10 mouse cellular contexts compared by ENCODE assay signal in the genomic region with DNA sequence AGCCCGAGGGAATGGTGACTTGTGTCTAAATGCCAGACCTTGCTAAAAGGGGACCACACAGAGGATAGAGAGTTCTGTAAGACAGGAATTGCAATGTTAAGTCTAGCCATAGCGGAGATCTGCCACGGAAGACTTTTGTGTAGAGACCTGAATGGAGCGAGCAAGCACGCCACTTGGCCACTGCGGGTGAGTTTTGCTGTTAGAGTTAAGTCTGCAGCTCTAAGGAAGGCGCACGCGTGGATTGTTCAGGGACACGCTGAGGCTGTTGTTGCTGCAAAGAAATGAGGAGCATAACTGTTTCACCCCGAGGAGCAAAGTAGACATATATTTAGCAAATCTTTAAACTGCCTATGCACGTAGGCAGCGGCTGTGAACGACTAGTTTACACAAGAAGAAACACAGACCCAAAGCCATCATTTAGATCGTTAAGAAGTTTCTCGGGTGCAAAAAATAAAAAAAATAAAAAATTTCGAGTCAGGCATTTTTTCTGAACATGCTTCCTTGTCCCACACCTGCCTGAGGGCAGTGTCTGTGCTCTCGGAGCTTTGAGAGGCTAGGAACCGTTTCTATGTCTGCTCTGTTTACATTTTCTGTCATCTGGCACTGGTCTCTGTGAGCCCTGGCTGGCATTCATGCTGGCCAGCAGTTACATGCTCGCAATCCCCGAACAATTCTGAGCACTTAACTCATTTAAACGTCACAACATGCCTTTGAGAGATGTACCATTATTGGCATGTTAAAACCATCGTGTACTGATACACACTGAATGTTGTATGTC. TPM values are rescaled to one million over a fixed set of nuclear protein-coding genes. Genes with fewer than 3 reads are reported as not detected.
DNase-seq lines count a peak whose midpoint lies in the region; ATAC-seq and TF ChIP-seq lines count a peak whose summit lies in the region.
"Had no signal": no experiment of that assay in that cellular context is flagged by ENCODE, and none has a peak within 500 bp of the region (broad histone marks: within the 10 kb centered on the region; RNA-seq: fewer than 3 reads in every experiment).

No protein-coding gene starts in this region.

- H3K4me3 ChIP-seq in hindbrain, postnatal 0 days (ENCODE audit: low read length): no peak overlapping the region
- no peak overlapping the region for H3K4me3 ChIP-seq in hindbrain, embryonic 13.5 days
- no peak overlapping the region for H3K4me3 ChIP-seq in embryonic facial prominence, embryonic 13.5 days
- H3K4me3 ChIP-seq: heart, embryonic 13.5 days had no signal

- no peaks in the 10 kb centered on the region for H3K9me3 ChIP-seq in hindbrain, postnatal 0 days (ENCODE audit: low read length)
- no peaks in the 10 kb centered on the region for H3K9me3 ChIP-seq in hindbrain, embryonic 13.5 days
- H3K9me3 ChIP-seq in embryonic facial prominence, embryonic 13.5 days: no peaks in the 10 kb centered on the region
- H3K9me3 ChIP-seq: heart, embryonic 13.5 days had no signal

- H3K36me3 ChIP-seq in hindbrain, postnatal 0 days (ENCODE audit: insufficient read depth, low read length): no peaks in the 10 kb centered on the region
- no peaks in the 10 kb centered on the region for H3K36me3 ChIP-seq in hindbrain, embryonic 13.5 days
- H3K36me3 ChIP-seq in embryonic facial prominence, embryonic 13.5 days: no peaks in the 10 kb centered on the region
- H3K36me3 ChIP-seq: heart, embryonic 13.5 days had no signal

- H3K27ac ChIP-seq in hindbrain, postnatal 0 days: no peak overlapping the region
- H3K27ac ChIP-seq in hindbrain, embryonic 13.5 days: no peak overlapping the region
- no peak overlapping the region for H3K27ac ChIP-seq in embryonic facial prominence, embryonic 13.5 days
- H3K27ac ChIP-seq: heart, embryonic 13.5 days had no signal

- H3K9ac ChIP-seq in hindbrain, postnatal 0 days (replicated peaks; ENCODE audit: low read length): no peak overlapping the region
- H3K9ac ChIP-seq in hindbrain, embryonic 13.5 days: no peak overlapping the region
- no peak overlapping the region for H3K9ac ChIP-seq in embryonic facial prominence, embryonic 13.5 days
- H3K9ac ChIP-seq: heart, embryonic 13.5 days had no signal

- TF ChIP-seq CTCF in hindbrain, postnatal 0 days (IDR thresholded peaks at IDR 0.05; ENCODE audit: low read depth): no peak

- 66% methylated on average over 23 of the region's 23 CpGs for WGBS in hindbrain, postnatal 0 days
- 77% methylated on average over 23 of the region's 23 CpGs for WGBS in hindbrain, embryonic 13.5 days
- 52% methylated on average over 23 of the region's 23 CpGs for WGBS in embryonic facial prominence, embryonic 13.5 days

- H3K4me1 ChIP-seq in hindbrain, postnatal 0 days (ENCODE audit: insufficient read depth, low read length): no peaks in the 10 kb centered on the region
- H3K4me1 ChIP-seq in hindbrain, embryonic 13.5 days (replicated peaks): no peaks in the 10 kb centered on the region
- peaks cover 9% of the 10 kb centered on the region; the same call in 1 of the 2 replicates for H3K4me1 ChIP-seq in embryonic facial prominence, embryonic 13.5 days
- H3K4me1 ChIP-seq: heart, embryonic 13.5 days had no signal

- peak overlapping the region; percentile 24 for H3K4me2 ChIP-seq in hindbrain, postnatal 0 days (ENCODE audit: low read depth, low read length)
- H3K4me2 ChIP-seq in hindbrain, embryonic 13.5 days: no peak overlapping the region
- H3K4me2 ChIP-seq in embryonic facial prominence, embryonic 13.5 days: peak overlapping the region; percentile 39
- H3K4me2 ChIP-seq: heart, embryonic 13.5 days had no signal

- peak; percentile 4 for DNase-seq in hindbrain, postnatal 0 days (ENCODE audit: low spot score)
- peak; percentile 28 for DNase-seq in ZHBTc4 (ENCODE audit: low read depth, low spot score)
- DNase-seq in left cerebral cortex, postnatal 36 days (ENCODE audit: low spot score in 2 of 2): peak; percentile 5 to 15
- DNase-seq in spleen, postnatal 36 days (ENCODE audit: low spot score in 2 of 2): no peak
- DNase-seq in gastrocnemius, postnatal 14 days: no peak
- DNase-seq in Muller cell, postnatal 12 days (ENCODE audit: inconsistent ontology term): no peak
- DNase-seq: thymus, postnatal 36 days had no signal

- ATAC-seq in hindbrain, postnatal 0 days: no peak
- ATAC-seq in hindbrain, embryonic 13.5 days (ENCODE audit: low FRiP score): no peak
- no peak for ATAC-seq in embryonic facial prominence, embryonic 13.5 days (ENCODE audit: insufficient number of reproducible peaks, insufficient read depth, low FRiP score, low TSS enrichment, low read depth)

- intact Hi-C loops in left cerebral cortex, postnatal 36 days (cut with DNase I): no loop called here
- intact Hi-C loops in gastrocnemius, postnatal 14 days (cut with DNase I; ENCODE audit: low total_unique reads): no loop called here

- H3K27me3 ChIP-seq in hindbrain, postnatal 0 days (ENCODE audit: insufficient read depth, low read length): no peaks in the 10 kb centered on the region
- no peaks in the 10 kb centered on the region for H3K27me3 ChIP-seq in hindbrain, embryonic 13.5 days
- no peaks in the 10 kb centered on the region for H3K27me3 ChIP-seq in embryonic facial prominence, embryonic 13.5 days
- H3K27me3 ChIP-seq: heart, embryonic 13.5 days had no signal

RNA-seq across cellular contexts. Expression of gene Gsk3b, which starts 40.8 kb away (rescaled TPM):
- total RNA-seq in hindbrain, postnatal 0 days (2014; rRNA removed): 112 and 129 TPM in 2 replicates
- 142 and 149 TPM in 2 replicates for polyA plus RNA-seq in hindbrain, postnatal 0 days (2015; fragmentation: Nextera tagmentation; extraction: Ambion mirVana)
- polyA plus RNA-seq in hindbrain, embryonic 13.5 days (2015; fragmentation: Nextera tagmentation; extraction: Ambion mirVana): 156 and 157 TPM in 2 replicates
- 72.2 and 75.2 TPM in 2 replicates for polyA plus RNA-seq in embryonic facial prominence, embryonic 13.5 days (2015; fragmentation: Nextera tagmentation; extraction: Ambion mirVana)
- 100 to 1,000 TPM; 173 to 187 TPM for total RNA-seq in left cerebral cortex, postnatal 36 days (2021)
- total RNA-seq in gastrocnemius, postnatal 14 days (2021): 10 to 100 TPM; 47.2 to 49.3 TPM

Comparison
In these comparisons a context has a peak if more than half of its experiments do, and no peak if none do; other contexts are left out.
1. DNase-seq: peak in hindbrain, postnatal 0 days (single experiment), ZHBTc4 (single experiment) and left cerebral cortex, postnatal 36 days (2 of 2); none in spleen, postnatal 36 days (0 of 2), gastrocnemius, postnatal 14 days (single experiment) and Muller cell, postnatal 12 days (single experiment).